Mouse (Mus musculus) right cerebral cortex, postnatal 14 days (tissue): ENCODE results near the gene Olfr1056.
"Not testable (repeated sequence)": the region's sequence is repeated elsewhere in the genome, so short reads cannot be mapped to it uniquely, and the experiment has no call there.

Source experiments
- DNase-seq: peaks from one replicate; pipeline ENCODE4 v3.0.0; 2022

The Olfr1056 gene

DNA sequence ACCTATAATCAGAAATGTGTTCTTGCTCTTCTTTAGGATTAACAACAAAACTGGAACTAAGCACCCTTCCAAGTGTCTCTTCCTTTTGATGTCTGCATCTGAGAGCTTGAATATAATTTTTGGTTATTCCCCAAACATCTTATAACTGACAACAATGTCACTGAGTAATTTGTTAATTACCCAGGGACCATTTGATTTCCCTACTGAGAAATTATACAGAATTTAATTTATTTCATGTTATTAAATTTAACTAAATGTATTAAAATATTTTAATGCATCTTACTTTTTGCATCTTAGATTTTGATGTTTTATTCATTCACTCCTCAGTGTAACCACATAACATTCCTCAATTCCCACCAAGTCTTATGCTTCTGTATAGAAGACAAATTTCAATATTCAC lies at the start of gene Olfr1056:
Gene Olfr1056, minus strand, starts transcription at position 101 of the 400 bp plus-strand sequence.
- no peak for DNase-seq

DNA sequence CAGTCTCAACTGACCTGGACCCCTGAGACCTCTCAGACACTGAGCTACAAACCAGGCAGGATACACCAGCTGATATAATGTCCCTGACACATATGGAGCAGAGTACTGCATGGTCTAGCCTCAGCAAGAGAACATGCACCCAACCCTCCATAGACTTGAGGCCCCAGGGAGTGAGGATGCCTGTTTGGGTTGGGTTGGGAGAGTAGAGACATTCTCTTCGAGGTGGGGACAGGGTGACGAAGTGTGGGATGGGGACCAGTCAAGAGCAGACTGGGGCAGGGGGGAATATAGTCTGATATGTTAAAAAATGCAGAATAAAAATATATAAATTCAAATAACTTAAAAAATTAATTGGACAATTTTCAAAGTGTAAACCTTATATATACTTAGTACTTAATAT lies 32.8 kb upstream of the Olfr1056 start:
- DNase-seq: no peak

DNA sequence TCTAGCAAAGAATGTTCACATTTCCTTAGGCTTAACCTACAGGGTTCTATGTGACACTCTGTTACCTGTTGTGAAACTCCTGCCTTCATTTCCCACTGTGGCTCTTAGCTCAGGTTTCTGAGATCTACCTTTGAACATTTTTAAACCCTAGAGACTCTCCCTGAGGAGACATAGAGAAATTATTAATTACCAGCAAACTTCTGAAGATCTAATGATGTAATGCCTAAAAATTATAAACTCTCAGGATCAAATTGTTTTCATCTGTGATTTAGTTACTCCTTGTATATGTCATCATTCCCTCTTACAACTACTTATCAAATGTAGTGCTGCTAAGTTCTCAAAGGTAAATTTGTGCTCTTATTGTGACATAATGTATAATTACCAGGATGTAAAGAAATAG lies 26.2 kb upstream of the Olfr1056 start, which contains the start of gene Olfr1058:
Gene Olfr1058, minus strand, starts transcription at position 101 of the 400 bp plus-strand sequence.
- DNase-seq: not testable (repeated sequence)

DNA sequence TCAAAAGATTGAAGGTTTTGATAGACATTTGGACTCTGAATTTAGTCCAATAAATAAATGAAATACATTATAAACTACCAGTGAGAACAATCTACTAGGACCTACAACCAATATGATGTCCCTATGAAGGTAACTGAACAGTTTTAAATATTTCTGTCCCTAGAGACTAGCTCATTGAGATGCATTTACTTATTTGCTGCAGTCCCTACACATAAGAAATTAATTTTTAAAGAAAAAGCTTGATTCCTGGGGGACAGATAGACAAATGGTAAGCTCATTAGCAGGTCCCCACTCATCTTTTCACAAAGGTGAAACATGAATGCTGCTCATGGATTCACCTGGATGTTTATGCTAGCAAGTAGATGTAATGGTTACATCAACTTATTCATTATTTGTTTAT lies 16.0 kb upstream of the Olfr1056 start, which contains the start of gene Olfr1057:
Gene Olfr1057, minus strand, starts transcription at position 101 of the 400 bp plus-strand sequence.
- no peak for DNase-seq

DNA sequence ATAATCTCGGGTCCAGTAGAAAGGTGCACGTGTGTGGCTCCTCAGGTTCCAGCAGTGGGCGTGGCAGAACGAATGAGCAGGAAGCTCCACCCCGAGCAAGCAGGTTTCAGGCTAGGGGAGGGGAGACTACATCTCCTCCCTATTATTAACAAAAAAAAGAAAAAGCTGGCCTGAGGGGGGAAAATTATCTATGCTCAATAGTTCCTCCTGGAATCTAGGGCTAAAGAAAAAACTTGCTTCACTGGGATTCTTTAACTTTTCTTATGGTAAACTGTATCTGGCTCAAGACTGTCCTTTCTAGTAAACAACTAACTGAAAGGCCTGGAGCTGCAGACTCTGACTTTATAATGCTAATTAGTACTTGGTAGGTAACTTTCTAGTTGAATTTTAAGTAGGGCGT lies 4.1 kb upstream of the Olfr1056 start:
- DNase-seq: not testable (repeated sequence)

DNA sequence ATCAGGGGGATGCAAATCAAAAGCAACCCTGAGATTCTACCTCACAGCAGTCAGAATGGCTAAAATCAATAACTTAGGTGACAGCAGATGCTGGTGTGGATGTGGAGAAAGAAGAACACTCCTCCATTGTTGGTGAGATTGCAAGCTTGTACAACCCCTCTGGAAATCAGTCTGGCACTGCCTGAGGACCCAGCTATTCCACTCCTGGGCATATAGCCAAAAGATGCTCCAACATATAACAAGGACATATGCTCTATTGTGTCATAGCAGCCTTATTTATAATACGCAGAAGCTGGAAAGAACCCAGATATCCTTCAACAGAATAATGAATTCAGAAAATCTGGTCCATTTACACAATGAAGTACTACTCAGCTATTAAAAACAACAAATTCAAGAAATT lies 10.5 kb downstream of the Olfr1056 start:
- DNase-seq: not testable (repeated sequence)

DNA sequence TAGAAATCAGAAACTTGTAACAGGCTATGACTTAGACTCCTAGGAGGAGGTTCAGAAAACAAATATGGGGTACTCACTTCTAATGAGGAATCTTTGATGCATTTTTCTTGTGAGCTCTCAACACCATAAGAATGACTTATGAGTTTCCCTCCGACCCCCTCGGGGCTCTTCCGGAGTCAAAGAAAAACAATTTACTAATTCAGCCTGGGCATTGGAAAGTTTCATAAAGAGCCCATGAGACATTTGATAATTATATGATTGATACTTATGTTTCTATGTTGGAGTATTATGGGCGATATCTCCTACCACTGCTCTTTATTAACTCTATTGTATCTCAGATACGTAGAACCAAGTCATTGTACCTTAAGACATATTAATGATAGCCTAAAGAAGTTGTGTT lies 12.1 kb downstream of the Olfr1056 start, which contains the start of gene Olfr1055:
Gene Olfr1055, minus strand, starts transcription at position 101 of the 400 bp plus-strand sequence.
- DNase-seq: no peak

DNA sequence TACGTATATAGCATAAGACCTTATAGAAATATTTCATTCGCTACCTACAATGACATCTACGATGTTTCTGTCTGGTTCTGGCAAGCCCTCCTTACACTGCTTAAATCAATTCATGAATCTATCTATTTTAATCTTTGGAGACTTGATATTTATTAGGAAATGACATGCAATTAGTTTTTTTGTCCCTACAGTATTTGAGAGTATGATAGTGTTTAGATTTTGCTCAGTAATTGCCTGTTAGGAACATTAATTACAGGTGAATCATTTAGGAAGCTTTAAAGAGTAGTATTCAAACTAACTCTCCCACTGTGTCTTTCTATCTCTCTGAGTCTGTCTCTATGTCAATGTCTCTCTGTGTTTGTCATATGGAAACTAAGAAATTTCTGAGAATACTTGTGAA lies 26.9 kb downstream of the Olfr1056 start, which contains the start of gene Olfr1054:
Gene Olfr1054, minus strand, starts transcription at position 101 of the 400 bp plus-strand sequence.
- no peak for DNase-seq

DNA sequence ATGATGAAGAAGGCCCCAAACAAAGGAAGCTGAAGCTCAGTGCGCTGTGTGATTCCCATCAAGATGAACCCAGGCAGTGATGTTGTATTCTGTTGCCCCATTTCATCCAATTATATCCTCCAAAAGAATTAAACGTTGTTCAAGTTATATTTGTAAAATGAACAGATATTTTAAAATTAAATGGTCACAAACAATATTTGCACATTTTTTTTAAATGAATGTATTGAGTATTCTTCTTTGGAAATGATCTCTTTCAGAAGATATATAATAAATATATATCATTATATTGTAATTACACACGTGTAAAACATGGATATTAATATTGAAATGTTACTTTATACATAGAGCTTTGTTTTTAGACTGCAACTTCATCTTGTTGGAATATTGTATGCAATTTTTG lies 47.1 kb downstream of the Olfr1056 start, which contains the start of gene Olfr1053:
Gene Olfr1053, minus strand, starts transcription at position 101 of the 400 bp plus-strand sequence.
- no peak for DNase-seq
